14 mouse cellular contexts compared by ENCODE assay signal in genomic region chr17:26894342-26894741, GRCm38 (mm10). TPM values are rescaled to one million over a fixed set of nuclear protein-coding genes. Genes with fewer than 3 reads are reported as not detected.
DNase-seq lines count a peak whose midpoint lies in the region; ATAC-seq and TF ChIP-seq lines count a peak whose summit lies in the region.
"Had no signal": no experiment of that assay in that cellular context is flagged by ENCODE, and none has a peak within 500 bp of the region (broad histone marks: within the 10 kb centered on the region; RNA-seq: fewer than 3 reads in every experiment).

No protein-coding gene starts in this region.

- TF ChIP-seq CTCF in brain, embryonic 14.5 days (IDR thresholded peaks at IDR 0.05; ENCODE audit: borderline replicate concordance, extremely low read depth, insufficient read depth, insufficient read length) = no peak

- no peaks in the 10 kb centered on the region for H3K9me3 ChIP-seq in heart, embryonic 14.5 days (ENCODE audit: control insufficient read depth, low read length)

- no peak overlapping the region for H3K4me3 ChIP-seq in heart, embryonic 14.5 days (ENCODE audit: control insufficient read depth in 1 of 2, insufficient read depth in 1 of 2, low read depth in 1 of 2, low read length in 2 of 2)

- WGBS in heart, embryonic 14.5 days = 73% methylated on average over 6 of the region's 6 CpGs

- TF ChIP-seq POLR2A in brain, embryonic 14.5 days (IDR thresholded peaks at IDR 0.05; ENCODE audit: borderline replicate concordance, extremely low read depth, insufficient read depth, insufficient read length, poor library complexity, severe bottlenecking) = no peak

- DNase-seq in heart, adult 8-10 months (ENCODE audit: low spot score) = no peak
- peak; percentile 16 for DNase-seq in lung, postnatal 25 days (ENCODE audit: low spot score)
- no peak for DNase-seq in lung, postnatal 14 days
- peak; percentile 44 for DNase-seq in brain, embryonic 14.5 days (ENCODE audit: low read depth)
- peak; percentile 45 for DNase-seq in layer of hippocampus, adult 9-10 months (ENCODE audit: low spot score)
- DNase-seq in gastrocnemius, postnatal 25 days = no peak
- DNase-seq: adrenal gland, postnatal 25 days; cerebellum, adult 18-20 months; gastrocnemius, postnatal 10 days had no signal

- H3K4me2 ChIP-seq in heart, embryonic 14.5 days (ENCODE audit: low read length) = no peak overlapping the region

- H3K9ac ChIP-seq in heart, embryonic 14.5 days (ENCODE audit: low read length) = no peak overlapping the region

- H3K27ac ChIP-seq in heart, embryonic 14.5 days (replicated peaks in 1 of 2; ENCODE audit: control insufficient read depth in 1 of 2, insufficient read depth in 1 of 2, low read depth in 2 of 2, low read length in 2 of 2) = peak overlapping the region; percentile 91
- H3K27ac ChIP-seq: kidney, postnatal 0 days had no signal

- no peak for ATAC-seq in heart, embryonic 14.5 days (ENCODE audit: insufficient number of reproducible peaks, insufficient read depth, low FRiP score, low read depth)
- no peak for ATAC-seq in granulocyte monocyte progenitor cell, adult 5-6 weeks (replicated peaks; ENCODE audit: poor library complexity, severe bottlenecking)

- H3K4me1 ChIP-seq in heart, embryonic 14.5 days (ENCODE audit: control insufficient read depth in 2 of 2, insufficient read depth in 2 of 2, low read length in 2 of 2) = peaks cover 22 to 40% of the 10 kb centered on the region in 2 experiments

- H3K36me3 ChIP-seq in heart, embryonic 14.5 days (ENCODE audit: control insufficient read depth, insufficient read depth, low read length) = no peaks in the 10 kb centered on the region

- H3K27me3 ChIP-seq in heart, embryonic 14.5 days (ENCODE audit: control insufficient read depth, insufficient read depth, low read length) = no peaks in the 10 kb centered on the region

RNA-seq across cellular contexts. Expression of gene Kifc5b, which starts 22.5 kb away (rescaled TPM):
- polyA plus RNA-seq in heart, embryonic 14.5 days (2014; fragmentation: Nextera tagmentation; extraction: Ambion mirVana) = 4.2 and 5.0 TPM in 2 replicates
- under 1 TPM; 0.29 to 0.81 (median 0.48) TPM for total RNA-seq in heart, adult 8-10 months (2022)
- 9.9 and 15.7 TPM in 2 replicates for polyA plus RNA-seq in brain, embryonic 14.5 days (2012; rRNA removed)
- 6.0 and 6.2 TPM in 2 replicates for total RNA-seq in granulocyte monocyte progenitor cell, adult 5-6 weeks (2014; fragmentation: Nextera tagmentation)
- total RNA-seq in granulocyte monocyte progenitor cell, adult 5-6 weeks (2017) = 8.7 and 12.6 TPM in 2 replicates
- under 1 TPM; 0.31 to 0.56 TPM for total RNA-seq in gastrocnemius, postnatal 25 days (2021)

RNA-seq across cellular contexts. Expression of gene Phf1, which starts 38.5 kb away (rescaled TPM):
- 5.2 and 8.0 TPM in 2 replicates for polyA plus RNA-seq in heart, embryonic 14.5 days (2014; fragmentation: Nextera tagmentation; extraction: Ambion mirVana)
- 10 to 100 TPM; 15.4 to 20.7 (median 16.1) TPM for total RNA-seq in heart, adult 8-10 months (2022)
- polyA plus RNA-seq in brain, embryonic 14.5 days (2012; rRNA removed) = 50.0 and 66.4 TPM in 2 replicates
- 3.4 and 9.3 TPM in 2 replicates for total RNA-seq in granulocyte monocyte progenitor cell, adult 5-6 weeks (2014; fragmentation: Nextera tagmentation)
- total RNA-seq in granulocyte monocyte progenitor cell, adult 5-6 weeks (2017) = 1.4 and 2.1 TPM in 2 replicates
- total RNA-seq in gastrocnemius, postnatal 25 days (2021) = 1 to 10 TPM; 5.1 to 5.9 TPM

RNA-seq across cellular contexts. Expression of gene Cuta, which starts 45.0 kb away (rescaled TPM):
- 156 and 173 TPM in 2 replicates for polyA plus RNA-seq in heart, embryonic 14.5 days (2014; fragmentation: Nextera tagmentation; extraction: Ambion mirVana)
- 10 to 100 TPM; 91.9 to 98.0 (median 95.8) TPM for total RNA-seq in heart, adult 8-10 months (2022)
- polyA plus RNA-seq in brain, embryonic 14.5 days (2012; rRNA removed) = 88.9 and 145 TPM in 2 replicates
- total RNA-seq in granulocyte monocyte progenitor cell, adult 5-6 weeks (2014; fragmentation: Nextera tagmentation) = 226 and 256 TPM in 2 replicates
- 47.5 and 60.5 TPM in 2 replicates for total RNA-seq in granulocyte monocyte progenitor cell, adult 5-6 weeks (2017)
- total RNA-seq in gastrocnemius, postnatal 25 days (2021) = 10 to 100 TPM; 83.7 to 87.0 TPM

RNA-seq across cellular contexts. Expression of gene Syngap1, which starts 46.7 kb away (rescaled TPM):
- polyA plus RNA-seq in heart, embryonic 14.5 days (2014; fragmentation: Nextera tagmentation; extraction: Ambion mirVana) = 1.5 TPM in 2 replicates
- total RNA-seq in heart, adult 8-10 months (2022) = 1 to 10 TPM; 3.6 to 5.2 (median 4.7) TPM
- polyA plus RNA-seq in brain, embryonic 14.5 days (2012; rRNA removed) = 120 and 136 TPM in 2 replicates
- total RNA-seq in granulocyte monocyte progenitor cell, adult 5-6 weeks (2014; fragmentation: Nextera tagmentation) = 7.2 and 10.1 TPM in 2 replicates
- 0.31 and 0.69 TPM in 2 replicates for total RNA-seq in granulocyte monocyte progenitor cell, adult 5-6 weeks (2017)
- total RNA-seq in gastrocnemius, postnatal 25 days (2021) = 1 to 10 TPM; 2.7 to 4.7 TPM

RNA-seq across cellular contexts. Expression of gene Nkx2-5, which starts 49.5 kb away (rescaled TPM):
- polyA plus RNA-seq in heart, embryonic 14.5 days (2014; fragmentation: Nextera tagmentation; extraction: Ambion mirVana) = 172 and 177 TPM in 2 replicates
- total RNA-seq in heart, adult 8-10 months (2022) = 10 to 100 TPM; 75.8 to 81.5 (median 79.7) TPM
- polyA plus RNA-seq in brain, embryonic 14.5 days (2012; rRNA removed) = 0.04 TPM in 1 of 2 replicates, not detected in the other
- not detected in 2 replicates for total RNA-seq in granulocyte monocyte progenitor cell, adult 5-6 weeks (2014; fragmentation: Nextera tagmentation)
- not detected in 2 replicates for total RNA-seq in granulocyte monocyte progenitor cell, adult 5-6 weeks (2017)
- total RNA-seq in gastrocnemius, postnatal 25 days (2021) = not detected
- total RNA-seq: adrenal gland, postnatal 25 days; gastrocnemius, postnatal 10 days; liver, adult 2 months had no signal
- polyA plus RNA-seq: kidney, postnatal 0 days; liver, adult 2 months; testis, adult 2 months had no signal

Comparison
In these comparisons a context has a peak if more than half of its experiments do, and no peak if none do; other contexts are left out.
1. DNase-seq: peak in lung, postnatal 25 days (single experiment), brain, embryonic 14.5 days (single experiment) and layer of hippocampus, adult 9-10 months (single experiment); none in heart, adult 8-10 months (single experiment), lung, postnatal 14 days (single experiment) and gastrocnemius, postnatal 25 days (single experiment).